Mouse (Mus musculus): ENCODE measurements at regions not wholly inside any gene's neighbourhood (a gene's known extent, or its start where the extent isn't known, plus 50 kb on each side); places are given as distances from the start of the nearest gene placed in this dataset.

DNA sequence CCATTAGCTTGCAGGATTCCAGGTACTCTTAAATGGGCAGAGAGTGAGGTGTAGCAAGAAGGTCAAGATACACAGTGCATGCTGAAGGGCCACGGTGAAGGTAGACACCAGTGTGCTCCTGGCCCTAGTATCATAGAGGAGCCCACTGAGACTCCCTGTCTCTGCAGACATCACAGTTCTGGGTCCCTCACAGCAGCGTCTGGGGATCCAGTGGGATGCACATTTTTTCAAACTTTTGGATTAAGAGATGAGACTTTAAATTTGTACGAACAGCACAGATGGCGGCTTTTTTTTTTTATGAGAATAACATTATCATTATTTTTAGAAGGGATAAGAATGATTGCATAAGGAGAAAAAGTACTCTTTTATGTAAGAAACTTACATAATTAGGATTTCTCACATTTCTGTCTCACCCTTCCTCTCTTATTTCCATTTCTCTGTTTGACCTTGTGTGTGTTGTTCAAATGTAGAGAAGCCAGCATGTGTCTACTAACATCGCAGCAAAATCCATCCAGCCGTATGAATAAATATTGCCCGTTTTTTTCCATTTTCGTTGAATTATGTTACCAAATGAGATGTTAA is 441.8 kb upstream of the Tmem132c start:
- no peak for DNase-seq
- intact Hi-C loops (cut with DNase I; ENCODE audit: low total_unique reads) = no loop called here

DNA sequence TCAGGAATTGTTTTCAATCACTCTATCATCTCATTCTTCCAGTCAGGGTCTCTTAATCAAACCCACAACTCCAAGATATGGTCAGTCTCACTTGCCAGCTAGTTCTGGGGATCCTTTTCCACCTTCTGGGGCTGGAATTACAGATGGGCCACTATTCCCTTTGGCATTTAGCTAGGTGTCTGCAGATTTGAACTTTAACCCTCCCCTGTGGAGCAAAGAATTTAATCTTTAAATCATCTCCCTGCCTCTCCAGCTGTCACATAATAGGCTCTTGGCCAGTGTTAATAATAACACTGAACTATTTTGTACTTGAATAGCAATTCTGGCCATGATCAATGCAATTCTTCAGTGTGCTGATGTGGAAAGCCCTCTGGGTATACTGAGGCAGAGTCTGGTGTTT is 435.0 kb upstream of the Tmem132c start:
- intact Hi-C loops (cut with DNase I; ENCODE audit: low total_unique reads) = no loop called here
- DNase-seq = no peak

- DNase-seq = no peak
- intact Hi-C loops (cut with DNase I; ENCODE audit: low total_unique reads) = no loop called here
These were observed 425.5 kb upstream of the Tmem132c start for GRCm38 (mm10) chr5:126816069-126816468.

- DNase-seq = no peak
- intact Hi-C loops (cut with DNase I; ENCODE audit: low total_unique reads) = no loop called here
These were observed 406.2 kb upstream of the Tmem132c start for GRCm38 (mm10) chr5:126835440-126835839.

DNA sequence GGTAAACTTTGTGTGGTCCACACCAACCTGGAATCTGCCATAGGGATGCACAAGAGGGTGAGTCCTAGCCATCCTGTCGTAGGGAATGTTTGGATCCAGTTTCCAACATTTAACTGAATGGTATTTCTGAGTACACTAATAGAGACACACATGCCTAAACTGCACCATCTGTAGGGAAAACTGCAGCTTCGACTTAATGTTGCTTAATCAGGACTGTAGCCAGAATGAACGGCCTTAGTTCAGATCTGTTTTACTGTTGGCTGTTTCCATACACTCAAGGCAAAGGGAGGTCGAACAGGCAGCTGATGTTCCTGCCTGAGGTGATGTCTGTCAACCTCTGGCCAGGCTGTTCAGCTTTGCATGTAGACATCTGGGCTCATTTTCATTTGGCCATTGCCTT is 399.0 kb upstream of the Tmem132c start:
- intact Hi-C loops (cut with DNase I; ENCODE audit: low total_unique reads) = no loop called here
- no peak for DNase-seq

DNA sequence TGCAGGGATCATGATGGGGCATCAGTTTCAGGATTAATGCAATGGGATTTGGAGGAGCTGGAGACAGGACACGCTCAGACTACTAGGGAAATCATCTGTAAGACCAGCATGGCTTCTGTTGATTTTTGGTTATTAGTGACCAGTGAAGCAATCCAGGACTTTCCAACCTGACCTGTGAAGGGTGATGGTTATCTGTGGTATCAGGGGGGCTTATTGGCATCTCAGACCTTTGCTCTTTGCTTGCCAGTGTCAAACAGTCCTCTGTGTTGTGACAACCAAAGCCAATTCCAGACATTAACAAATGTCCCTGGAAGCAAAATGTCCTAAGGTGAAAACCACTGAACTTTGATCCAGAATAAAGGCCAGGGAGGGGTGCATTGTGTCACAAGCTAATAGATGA is 379.5 kb upstream of the Tmem132c start:
- no peak for DNase-seq
- intact Hi-C loops (cut with DNase I; ENCODE audit: low total_unique reads) = no loop called here

DNA sequence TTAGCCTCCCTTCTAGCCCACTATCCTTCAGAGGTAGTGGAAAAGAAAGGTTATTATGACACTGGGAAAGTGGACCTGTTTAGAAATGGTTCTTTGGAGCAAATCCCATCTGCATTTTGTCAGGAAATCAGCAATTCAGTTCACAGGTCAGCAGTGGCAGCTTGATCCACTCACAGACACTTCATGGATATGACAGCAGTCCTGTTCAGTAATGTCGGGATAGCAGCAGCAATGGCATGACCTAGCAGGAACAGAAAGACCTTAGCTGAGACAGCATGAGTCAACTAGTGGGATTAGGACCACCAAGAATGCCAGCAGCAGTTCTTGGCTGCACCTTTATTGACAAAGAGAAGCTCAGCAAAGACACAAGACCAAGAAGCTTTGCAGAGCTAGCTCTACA is 365.8 kb upstream of the Tmem132c start:
- no peak for DNase-seq
- intact Hi-C loops (cut with DNase I; ENCODE audit: low total_unique reads) = no loop called here

DNA sequence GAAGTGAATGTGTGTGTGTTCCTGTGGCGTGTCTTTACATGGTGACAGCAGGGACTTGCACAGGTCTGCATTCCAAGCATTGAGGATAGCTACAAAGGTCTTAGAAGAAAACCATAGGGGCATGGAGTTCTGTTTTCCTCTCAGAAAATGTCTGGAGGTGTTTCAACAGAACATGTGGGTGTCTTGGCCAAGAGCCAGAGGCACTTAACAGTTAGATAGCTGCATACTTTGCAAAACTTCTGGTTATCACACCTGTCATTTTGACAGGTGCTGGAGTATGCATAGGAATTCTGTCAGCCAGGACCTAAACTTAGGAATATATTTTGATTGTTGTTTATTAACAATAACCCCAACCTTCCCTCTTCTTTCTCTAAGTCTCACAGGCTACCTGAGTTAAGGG is 350.9 kb upstream of the Tmem132c start:
- intact Hi-C loops (cut with DNase I; ENCODE audit: low total_unique reads) = no loop called here

DNA sequence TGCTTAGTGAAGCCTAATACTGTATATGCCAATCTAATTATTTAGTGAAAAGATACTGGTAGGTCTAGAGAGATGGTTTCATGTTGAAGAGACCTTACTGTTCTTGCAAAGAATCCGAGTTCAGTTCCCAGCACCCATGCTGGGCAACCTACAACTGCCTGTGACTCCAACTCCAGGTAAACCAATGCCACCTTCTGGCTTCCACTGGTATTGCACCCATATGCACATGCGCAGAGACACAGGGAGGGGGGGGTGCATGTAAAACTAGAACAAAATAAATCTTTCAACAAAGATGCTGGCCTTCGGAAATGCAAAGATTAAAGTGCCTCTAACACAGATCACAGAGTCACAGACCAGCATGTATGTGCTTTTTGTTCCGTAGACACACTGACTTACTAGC is 348.5 kb upstream of the Tmem132c start:
- DNase-seq = no peak
- intact Hi-C loops (cut with DNase I; ENCODE audit: low total_unique reads) = no loop called here

More for the DNA sequence above, 350.9 kb upstream of the Tmem132c start:
- no peak for DNase-seq

DNA sequence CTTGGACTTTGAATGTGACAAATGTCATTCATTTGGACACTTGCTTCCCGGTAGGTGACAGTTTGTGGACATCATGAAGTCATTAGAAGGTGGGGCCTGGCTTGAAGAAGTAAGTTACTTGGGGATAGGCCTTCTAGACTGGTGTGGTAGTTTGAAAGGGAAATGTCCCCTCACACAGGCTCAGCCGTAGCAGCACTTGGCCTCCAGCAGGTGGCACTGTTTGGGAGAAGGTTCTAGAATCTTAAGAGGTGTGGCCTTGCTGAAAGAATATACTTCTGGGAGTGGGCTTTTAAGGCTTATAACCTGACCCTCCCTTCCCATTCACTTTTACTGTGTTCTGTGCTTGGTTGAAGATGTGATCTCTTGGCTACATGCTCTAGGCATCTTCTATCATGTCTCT is 331.5 kb upstream of the Tmem132c start:
- DNase-seq = no peak

GRCm38 (mm10) chr5:126917300-126917699 is 324.3 kb upstream of the Tmem132c start:
- intact Hi-C loops (cut with DNase I; ENCODE audit: low total_unique reads) = no loop called here

More for the DNA sequence above, 331.5 kb upstream of the Tmem132c start:
- intact Hi-C loops (cut with DNase I; ENCODE audit: low total_unique reads) = no loop called here

DNA sequence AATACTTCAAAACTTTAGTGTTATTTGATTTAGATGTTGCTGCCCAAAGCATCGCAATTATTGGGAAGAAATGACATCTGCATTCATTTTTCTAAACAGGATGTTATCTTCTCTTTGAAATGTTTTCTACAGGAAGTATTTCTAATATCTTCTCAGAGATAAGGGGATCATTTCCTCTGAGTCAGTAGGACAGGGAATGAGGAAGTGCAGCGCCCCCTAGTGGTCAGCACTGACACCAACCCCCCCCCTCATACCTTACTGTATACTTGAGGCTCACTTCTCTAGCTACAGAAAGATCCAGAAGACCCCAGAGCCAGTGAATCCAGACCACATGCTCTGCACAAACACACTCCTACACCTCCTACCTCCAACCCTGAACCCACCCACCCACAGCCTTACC is 308.1 kb upstream of the Tmem132c start:
- intact Hi-C loops (cut with DNase I; ENCODE audit: low total_unique reads) = no loop called here

More at GRCm38 (mm10) chr5:126917300-126917699, 324.3 kb upstream of the Tmem132c start:
- DNase-seq = no peak

DNA sequence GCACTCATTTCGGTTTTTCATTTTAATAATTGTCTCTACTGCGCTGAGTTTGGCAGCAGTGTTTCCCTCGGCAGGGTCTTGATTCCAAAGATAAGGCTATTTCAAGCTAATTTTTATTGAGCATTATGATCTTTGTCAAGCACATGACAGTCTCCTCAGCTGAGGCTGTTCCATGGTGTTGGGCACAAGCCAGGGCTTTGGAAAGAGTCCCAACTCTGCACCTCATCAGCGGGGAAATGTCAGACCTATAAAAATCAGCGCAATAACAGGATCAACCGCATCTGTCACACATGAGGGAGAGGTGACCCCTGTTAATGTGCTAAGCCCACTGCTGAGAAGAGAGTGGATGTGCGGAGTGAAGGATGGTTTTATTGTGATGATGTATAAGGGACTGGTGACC is 296.7 kb upstream of the Tmem132c start:
- intact Hi-C loops (cut with DNase I; ENCODE audit: low total_unique reads) = no loop called here
- no peak for DNase-seq

More for the DNA sequence above, 308.1 kb upstream of the Tmem132c start:
- DNase-seq = no peak

DNA sequence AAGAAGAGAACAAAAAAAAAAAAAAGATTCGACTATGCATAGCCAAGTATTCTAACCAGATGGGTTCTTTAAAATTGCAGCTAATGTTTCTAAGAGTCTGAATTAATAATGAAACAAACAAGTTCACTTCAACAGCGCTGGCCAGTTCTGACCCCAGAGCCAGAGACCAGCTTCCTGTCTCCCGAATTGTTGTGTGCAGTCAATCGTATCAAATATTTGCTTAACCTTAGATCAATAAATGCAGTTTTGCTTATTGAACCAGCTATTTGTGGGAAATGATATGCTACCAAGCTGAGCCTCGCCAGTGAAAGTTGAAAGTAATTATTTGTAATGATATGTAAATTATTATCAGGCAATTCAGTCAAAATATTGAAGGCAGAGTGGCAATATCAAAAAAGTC is 287.4 kb upstream of the Tmem132c start:
- intact Hi-C loops (cut with DNase I; ENCODE audit: low total_unique reads) = no loop called here

GRCm38 (mm10) chr5:126954634-126955033 is 287.0 kb upstream of the Tmem132c start:
- no peak for DNase-seq
- intact Hi-C loops (cut with DNase I; ENCODE audit: low total_unique reads) = no loop called here

More for the DNA sequence above, 287.4 kb upstream of the Tmem132c start:
- DNase-seq = no peak

GRCm38 (mm10) chr5:126964577-126964976 is 277.0 kb upstream of the Tmem132c start:
- intact Hi-C loops (cut with DNase I; ENCODE audit: low total_unique reads) = no loop called here
- DNase-seq = no peak

DNA sequence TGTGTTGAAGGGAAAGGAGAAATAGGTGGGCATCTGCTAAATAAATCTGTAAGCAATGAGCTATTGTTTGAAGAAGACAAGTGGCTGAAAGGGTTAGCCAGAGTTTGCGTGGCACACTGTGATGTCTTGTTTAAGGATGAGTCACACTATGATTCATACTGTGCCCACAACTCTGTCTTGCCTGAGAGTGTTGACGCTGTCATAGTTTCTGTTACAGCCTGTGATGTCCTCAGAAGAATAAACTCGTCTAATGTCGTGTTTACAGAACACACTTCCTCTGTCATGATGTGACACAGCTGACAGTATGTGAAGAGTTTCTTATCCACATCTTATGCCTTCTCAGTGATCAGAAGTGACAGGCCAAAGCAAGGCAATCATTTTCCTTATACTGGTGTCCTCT is 274.5 kb upstream of the Tmem132c start:
- DNase-seq = no peak
- intact Hi-C loops (cut with DNase I; ENCODE audit: low total_unique reads) = no loop called here

- intact Hi-C loops (cut with DNase I; ENCODE audit: low total_unique reads) = no loop called here
- DNase-seq = no peak
These were observed 272.2 kb upstream of the Tmem132c start for GRCm38 (mm10) chr5:126969373-126969772.

GRCm38 (mm10) chr5:126971284-126971683 is 270.3 kb upstream of the Tmem132c start:
- intact Hi-C loops (cut with DNase I; ENCODE audit: low total_unique reads) = no loop called here
- DNase-seq = no peak

- intact Hi-C loops (cut with DNase I; ENCODE audit: low total_unique reads) = no loop called here
- no peak for DNase-seq
These were observed 269.6 kb upstream of the Tmem132c start for GRCm38 (mm10) chr5:126971981-126972380.

DNA sequence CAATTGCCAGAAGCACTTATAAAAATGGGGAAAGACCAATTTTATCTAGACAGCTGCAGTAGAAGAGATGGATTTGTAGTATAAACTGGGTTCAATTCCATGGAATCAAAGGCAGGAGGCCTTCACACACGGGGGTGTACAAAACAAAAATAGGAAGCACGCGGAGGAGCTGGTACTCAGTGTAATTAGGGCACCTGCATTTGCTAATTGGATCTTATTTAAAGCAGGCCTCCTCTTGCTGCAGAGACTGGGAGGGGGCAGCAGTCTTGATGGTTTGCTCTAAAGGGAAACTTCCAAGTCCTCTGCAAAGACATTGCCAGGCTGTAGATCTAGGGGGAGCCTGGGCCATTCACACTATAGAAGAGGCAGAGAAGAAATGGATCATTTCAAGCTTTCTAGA is 268.2 kb upstream of the Tmem132c start:
- intact Hi-C loops (cut with DNase I; ENCODE audit: low total_unique reads) = no loop called here
- no peak for DNase-seq

DNA sequence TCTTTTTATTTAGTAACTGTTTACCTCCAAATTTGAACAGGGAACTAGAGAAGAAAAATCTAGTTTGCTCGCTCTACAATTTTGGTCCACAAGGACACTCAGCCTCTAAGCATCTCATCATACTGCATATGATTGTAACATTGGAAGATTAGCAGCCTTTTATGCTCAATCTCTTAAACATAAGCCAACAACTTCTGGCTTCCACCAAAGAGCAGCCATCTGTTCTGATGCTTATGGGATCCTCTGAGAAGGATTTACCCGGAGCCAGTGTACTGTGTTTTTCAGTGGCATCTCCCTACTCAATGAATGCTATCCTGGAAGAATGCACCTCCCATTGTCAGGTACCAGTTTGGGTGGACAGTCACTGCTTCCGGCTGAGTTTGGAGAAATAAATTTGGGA is 267.0 kb upstream of the Tmem132c start:
- DNase-seq = no peak
- intact Hi-C loops (cut with DNase I; ENCODE audit: low total_unique reads) = no loop called here

Measured in gastrocnemius, postnatal 14 days (tissue).